Mouse (Mus musculus): Measurements from ENCODE around the gene Irx2.

- TF ChIP-seq CTCF (IDR thresholded peaks at IDR 0.05; ENCODE audit: extremely low read depth, insufficient read depth, insufficient read length, insufficient replicate concordance), result no peak
- no peak for TF ChIP-seq POLR2A (IDR thresholded peaks at IDR 0.05; ENCODE audit: low read depth, low read length)
These were observed 463 bp downstream of the Irx2 start for GRCm38 (mm10) chr13:72628935-72629631.

All from spleen, adult 2 months (tissue).